Mouse (Mus musculus) ES-E14 (cell line): Measurements from ENCODE around the gene Ythdf2. TPM values are rescaled to one million over a fixed set of nuclear protein-coding genes. Genes with fewer than 3 reads are reported as not detected.

ENCODE experiments used
- DNase-seq: peaks from one replicate; pipeline ENCODE4 v3.0.0-alpha.2; 2013; ENCODE audit warnings: low read depth, low spot score
- H3K27ac ChIP-seq: 2 replicates; pipeline ENCODE4 v1.5.1; 2012; ENCODE audit warnings: low read depth, mild to moderate bottlenecking, low read length, moderate library complexity, mixed read lengths; ENCODE audit not compliant: poor library complexity, insufficient read depth, severe bottlenecking
- H3K36me3 ChIP-seq: 2 replicates; pipeline ENCODE4 v1.6.1; 2012; ENCODE audit warnings: mild to moderate bottlenecking, low read length, moderate library complexity, mixed read lengths; ENCODE audit not compliant: control insufficient read depth, poor library complexity, insufficient read depth, severe bottlenecking
- H3K4me1 ChIP-seq, 2 experiments: fragments of 150-350 bp in 1 of 2; sonication (generic) in 1 of 2; 2 replicates each; pipeline ENCODE4 v1.6.1; 2012; ENCODE audit warnings: low read length in 2 of 2, mild to moderate bottlenecking in 1 of 2, mixed read lengths in 1 of 2; ENCODE audit not compliant: control insufficient read depth in 2 of 2, insufficient read depth in 2 of 2, poor library complexity in 1 of 2
- H3K4me3 ChIP-seq, 2 experiments: fragments of 150-350 bp in 1 of 2; sonication (generic) in 1 of 2; 2 replicates each; pipeline ENCODE4 v1.5.1; 2012; ENCODE audit warnings: low read length in 2 of 2, low read depth in 1 of 2, mild to moderate bottlenecking in 1 of 2, mixed read lengths in 1 of 2; ENCODE audit not compliant: insufficient read depth in 1 of 2, poor library complexity in 1 of 2, severe bottlenecking in 1 of 2
- H3K9ac ChIP-seq: 2 replicates; pipeline ENCODE4 v1.6.1; 2012; ENCODE audit warnings: low read depth, mild to moderate bottlenecking, low read length, mixed read lengths; ENCODE audit not compliant: poor library complexity, insufficient read depth, severe bottlenecking
- H3K9me3 ChIP-seq: fragments of 150-350 bp; sonication (generic); 2 replicates; pipeline ENCODE4 v1.6.1; 2012; ENCODE audit warnings: low read depth, mild to moderate bottlenecking, low read length; ENCODE audit not compliant: control insufficient read depth, insufficient read depth
- CHD2 ChIP-seq: IDR thresholded peaks from 2 replicates; pipeline ENCODE4 v1.6.1; 2014; ENCODE audit warnings: mild to moderate bottlenecking, low read depth, low read length, inconsistent platforms
- HCFC1 ChIP-seq: IDR thresholded peaks from 2 replicates; pipeline ENCODE4 v1.6.1; 2012; ENCODE audit warnings: low read length, inconsistent platforms, borderline replicate concordance; ENCODE audit not compliant: insufficient read depth
- MAFK ChIP-seq: IDR thresholded peaks from 2 replicates; pipeline ENCODE4 v1.6.1; 2014; ENCODE audit warnings: mild to moderate bottlenecking, low read depth, low read length, inconsistent platforms; ENCODE audit not compliant: insufficient read depth
- ZC3H11A ChIP-seq: IDR thresholded peaks from 2 replicates; pipeline ENCODE4 v1.6.1; 2012; ENCODE audit warnings: low read depth, mild to moderate bottlenecking, inconsistent platforms, low read length, borderline replicate concordance
- ZNF384 ChIP-seq: IDR thresholded peaks from 2 replicates; pipeline ENCODE4 v1.6.1; 2012; ENCODE audit warnings: low read depth, low read length, inconsistent platforms
- in situ Hi-C, 2 experiments: fragments of 600-800 bp; cut with MboI; formaldehyde crosslinking; loops; one replicate each; pipeline ENCODE4 v1.15.1; 2025; ENCODE audit warnings: low sequenced_read_pairs in 2 of 2, inconsistent platforms in 1 of 2; ENCODE audit not compliant: unreplicated experiment in 2 of 2
- total RNA-seq: library from RNA; depleted of rRNA; stranded (reverse); fragments of 300-350 nt; gene quantifications from 2 replicates; pipeline ENCODE4 v1.2.3, GENCODE M21; 2012

The Ythdf2 gene
- total RNA-seq, 1 experiment: 67.7 TPM

DNA sequence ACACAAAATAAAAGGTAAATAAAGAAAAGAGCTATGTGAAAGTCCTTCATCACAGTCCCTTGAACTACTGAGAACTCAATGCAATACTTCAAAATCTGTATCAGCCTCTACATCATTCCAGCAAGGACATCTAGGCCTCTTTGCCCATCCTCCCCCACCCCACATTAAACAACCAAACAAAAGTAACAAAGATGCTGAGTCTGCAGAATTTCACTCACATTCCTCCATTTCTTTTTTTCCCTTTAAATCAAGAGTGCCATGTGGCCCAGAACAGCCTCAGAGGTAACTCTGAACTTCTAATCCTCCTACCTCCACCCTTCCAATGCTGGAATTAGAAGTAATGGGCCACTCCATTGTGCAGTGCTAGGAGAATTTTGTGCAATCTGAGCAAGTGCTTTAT lies 13.3 kb downstream of the Ythdf2 start:
- Histone ChIP-seq H3K4me3 (no peak overlapping the region), H3K9me3 (no peaks in the 10 kb centered on the region), H3K27ac (no peak overlapping the region), H3K4me1 (peaks cover 2% of the 10 kb centered on the region in 2 experiments; a peak in 2 of 4 replicates), H3K9ac (no peak overlapping the region), H3K36me3 (peaks cover 6% of the 10 kb centered on the region)
- DNase-seq: no peak
- TF ChIP-seq CHD2 (no peak), ZNF384 (no peak), ZC3H11A (no peak), MAFK (peak; percentile 96)
- in situ Hi-C loops: no loop called here

DNA sequence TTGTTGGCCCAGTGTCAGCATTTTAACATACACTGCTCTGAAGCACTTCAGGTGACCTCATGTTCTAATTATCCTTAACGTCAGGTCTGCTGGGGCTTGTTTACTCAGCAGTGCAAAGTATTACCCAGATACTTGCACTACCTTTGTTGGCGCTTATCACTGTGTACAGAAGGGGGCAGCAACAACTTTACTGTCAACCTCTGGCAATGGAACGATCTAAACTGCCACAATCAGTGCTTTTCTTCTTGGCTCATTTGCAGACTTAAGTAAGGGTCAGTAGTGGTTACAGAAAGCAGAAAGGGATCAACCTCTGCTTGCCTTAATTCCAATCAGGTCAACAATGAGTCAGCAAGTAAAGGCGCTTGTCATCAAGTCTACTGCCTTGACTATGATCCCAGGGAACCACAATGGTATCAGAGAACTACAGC lies 13.8 kb downstream of the Ythdf2 start:
- H3K9me3 ChIP-seq: no peaks in the 10 kb centered on the region
- no peak overlapping the region for H3K4me3 ChIP-seq
- in situ Hi-C loops: no loop called here
- peaks cover 2% of the 10 kb centered on the region in 2 experiments; a peak in 2 of 4 replicates for H3K4me1 ChIP-seq
- peaks cover 4% of the 10 kb centered on the region for H3K36me3 ChIP-seq
- H3K9ac ChIP-seq: no peak overlapping the region
- no peak overlapping the region for H3K27ac ChIP-seq
- TF ChIP-seq ZNF384 (no peak), MAFK (no peak; the same call in 1 of the 2 replicates), ZC3H11A (no peak), HCFC1 (no peak), CHD2 (no peak)
- no peak for DNase-seq

DNA sequence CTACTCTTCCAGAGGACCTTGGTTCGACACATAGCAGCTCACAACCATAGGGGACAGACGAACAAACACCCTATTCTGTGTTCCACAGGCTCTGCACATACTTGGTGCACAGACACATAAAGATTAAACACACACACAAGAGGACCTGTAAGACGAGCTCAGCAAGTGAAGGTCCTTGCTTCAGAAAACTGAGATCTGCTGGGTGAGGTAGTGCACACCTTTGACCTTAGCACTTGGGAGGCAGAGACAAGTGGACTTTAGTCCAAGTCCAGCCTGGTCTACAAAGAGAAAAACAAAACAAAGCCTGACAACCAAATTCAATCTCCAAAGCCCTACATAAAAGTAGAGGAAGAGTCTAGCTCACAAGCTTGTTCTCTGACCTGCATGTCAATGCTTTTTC lies 17.1 kb downstream of the Ythdf2 start:
- no peak for DNase-seq
- Histone ChIP-seq H3K36me3 (peaks cover 6% of the 10 kb centered on the region; the same call in 1 of the 2 replicates), H3K9me3 (no peaks in the 10 kb centered on the region), H3K9ac (no peak overlapping the region), H3K4me1 (peaks cover 2% of the 10 kb centered on the region in 2 experiments; a peak in 2 of 4 replicates), H3K4me3 (no peak overlapping the region), H3K27ac (no peak overlapping the region)
- in situ Hi-C loops: no loop called here
- TF ChIP-seq ZNF384: no peak
- TF ChIP-seq MAFK: no peak
- TF ChIP-seq HCFC1: no peak
- TF ChIP-seq CHD2: no peak
- TF ChIP-seq ZC3H11A: no peak

DNA sequence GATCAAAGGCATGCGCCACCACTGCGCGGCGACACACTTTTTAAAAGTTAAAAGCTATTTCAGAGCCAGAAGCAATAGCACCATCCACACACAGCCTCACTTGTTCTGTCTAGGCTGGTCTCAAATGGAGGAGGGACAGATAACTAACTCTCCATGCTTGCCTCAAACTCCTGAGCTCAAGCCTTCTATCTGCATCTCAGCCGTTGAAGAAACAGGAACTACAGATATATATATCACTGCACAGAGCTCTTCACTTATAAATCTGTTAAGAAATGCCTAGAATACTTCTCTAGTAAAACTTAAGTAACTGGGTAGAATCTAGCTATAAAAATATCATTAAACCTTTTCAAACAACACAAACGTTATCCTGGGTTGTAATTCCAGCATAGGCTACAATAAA lies 17.7 kb downstream of the Ythdf2 start:
- Histone ChIP-seq H3K9ac (no peak overlapping the region), H3K27ac (no peak overlapping the region), H3K9me3 (no peaks in the 10 kb centered on the region), H3K4me1 (peaks cover 2% of the 10 kb centered on the region in 2 experiments; a peak in 2 of 4 replicates), H3K36me3 (peaks cover 6% of the 10 kb centered on the region; the same call in 1 of the 2 replicates), H3K4me3 (no peak overlapping the region)
- no peak for DNase-seq
- in situ Hi-C loops: no loop called here
- no peak for TF ChIP-seq MAFK
- TF ChIP-seq HCFC1: no peak
- no peak for TF ChIP-seq ZNF384
- no peak for TF ChIP-seq CHD2
- TF ChIP-seq ZC3H11A: no peak

DNA sequence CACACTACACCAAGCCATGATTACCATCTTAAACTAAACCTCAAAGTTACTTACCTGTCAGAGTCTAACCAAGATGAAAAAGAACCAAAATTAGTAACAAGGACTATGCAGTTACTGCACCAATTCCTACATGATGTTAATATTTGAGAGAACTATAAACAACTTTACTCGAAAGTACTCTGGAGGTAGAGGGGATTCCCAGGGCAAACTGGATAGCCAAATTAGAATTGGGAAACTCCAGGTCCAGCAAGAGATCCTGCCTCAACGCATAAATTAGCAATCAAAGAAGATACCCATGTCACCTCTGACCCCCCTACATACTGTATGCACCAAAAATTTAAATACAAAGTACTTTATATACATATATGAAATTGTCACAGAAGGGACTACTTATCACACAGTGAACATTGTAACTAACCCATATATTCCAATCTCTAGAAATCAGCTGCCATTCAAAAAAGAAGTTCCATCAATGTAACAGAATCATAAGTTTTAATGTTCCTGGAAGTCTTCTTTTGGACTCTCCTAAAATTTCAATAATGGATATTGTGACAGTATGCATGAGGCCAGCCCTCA lies 24.2 kb downstream of the Ythdf2 start:
- Histone ChIP-seq H3K36me3 (peaks cover 10% of the 10 kb centered on the region), H3K27ac (no peak overlapping the region), H3K9ac (no peak overlapping the region), H3K9me3 (no peaks in the 10 kb centered on the region), H3K4me1 (peaks cover 0 to 2% of the 10 kb centered on the region in 2 experiments; a peak in 1 of 4 replicates), H3K4me3 (no peak overlapping the region)
- DNase-seq: no peak
- TF ChIP-seq CHD2: no peak
- TF ChIP-seq MAFK: no peak
- no peak for TF ChIP-seq HCFC1
- TF ChIP-seq ZNF384: no peak
- TF ChIP-seq ZC3H11A: no peak
- in situ Hi-C loops: no loop called here
